Mouse (Mus musculus) heart, postnatal 4 days (tissue): ENCODE results near the gene Gm42674. TPM values are rescaled to one million over a fixed set of nuclear protein-coding genes. Genes with fewer than 3 reads are reported as not detected.

Experiments
- DNase-seq: peaks from one replicate; pipeline ENCODE4 v3.0.0; 2021
- total RNA-seq, 2 experiments: library from RNA; stranded (reverse); gene quantifications; 2 replicates each; pipeline ENCODE4 v1.2.3; 2021

Gm42674 gene
- total RNA-seq, 2 experiments from 2014 or later = not detected

DNA sequence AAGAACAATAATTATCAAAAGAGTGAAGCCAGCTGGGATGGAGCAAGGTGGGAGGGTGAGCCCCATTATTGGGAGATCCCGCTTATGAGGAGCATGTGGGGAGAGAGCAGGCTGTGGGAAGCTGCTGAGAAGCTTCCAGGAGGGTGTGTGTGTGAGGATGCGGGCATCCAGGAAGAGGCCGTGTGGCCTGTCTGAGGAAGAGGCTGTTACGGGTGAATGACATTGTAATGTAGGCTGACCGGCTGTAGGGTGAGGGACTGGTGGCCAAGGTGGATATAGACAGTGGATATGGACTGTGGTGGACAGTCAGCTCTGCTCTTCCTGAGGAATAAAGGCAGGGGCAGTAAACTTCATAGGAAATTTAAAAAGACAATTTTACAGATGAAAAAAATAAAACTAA is 23.8 kb downstream of the Gm42674 start:
- no peak for DNase-seq

GRCm38 (mm10) chr3:90626266-90627021 is 24.7 kb downstream of the Gm42674 start:
- no peak for DNase-seq

GRCm38 (mm10) chr3:90627366-90627765 is 25.7 kb downstream of the Gm42674 start:
- DNase-seq = no peak

DNA sequence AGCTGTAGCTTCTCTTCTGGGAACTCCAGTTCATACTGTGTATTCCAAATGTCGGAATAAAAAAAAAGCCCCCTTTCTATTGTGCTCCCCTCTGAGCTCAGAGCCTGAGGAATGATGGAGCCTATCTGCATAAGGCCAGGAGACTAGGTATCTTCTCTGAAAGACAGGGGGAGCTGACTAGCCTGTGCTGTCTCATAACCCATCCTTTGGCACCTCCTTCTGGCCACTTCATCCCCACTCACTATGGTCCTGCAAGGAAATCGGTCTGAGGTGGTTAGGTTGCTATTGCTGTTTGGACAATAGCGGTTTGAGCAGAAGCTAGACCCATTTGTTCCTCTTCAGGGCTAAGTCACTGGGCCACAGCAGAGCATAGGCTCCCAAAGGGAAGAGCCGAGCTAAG is 26.1 kb downstream of the Gm42674 start:
- peak; percentile 29 for DNase-seq

DNA sequence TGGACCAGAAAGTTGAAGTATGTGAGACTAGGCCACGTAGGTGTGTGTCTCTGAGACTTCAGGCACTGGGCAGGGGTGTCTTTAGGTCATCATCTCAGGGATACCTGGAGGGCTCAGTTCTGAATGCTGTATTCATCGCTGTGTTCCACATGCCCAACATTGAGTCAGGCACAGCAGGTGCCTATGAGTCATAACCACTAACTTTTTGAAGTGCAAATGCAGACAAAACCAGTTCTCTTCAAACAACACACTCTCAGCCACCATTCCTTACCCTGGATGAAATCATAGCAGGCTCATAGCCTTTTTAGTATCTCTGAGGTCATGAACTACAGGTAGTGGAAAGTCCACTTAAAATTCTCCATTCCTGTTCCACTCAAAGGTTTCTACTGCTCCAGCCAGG is 27.6 kb downstream of the Gm42674 start:
- DNase-seq = no peak

DNA sequence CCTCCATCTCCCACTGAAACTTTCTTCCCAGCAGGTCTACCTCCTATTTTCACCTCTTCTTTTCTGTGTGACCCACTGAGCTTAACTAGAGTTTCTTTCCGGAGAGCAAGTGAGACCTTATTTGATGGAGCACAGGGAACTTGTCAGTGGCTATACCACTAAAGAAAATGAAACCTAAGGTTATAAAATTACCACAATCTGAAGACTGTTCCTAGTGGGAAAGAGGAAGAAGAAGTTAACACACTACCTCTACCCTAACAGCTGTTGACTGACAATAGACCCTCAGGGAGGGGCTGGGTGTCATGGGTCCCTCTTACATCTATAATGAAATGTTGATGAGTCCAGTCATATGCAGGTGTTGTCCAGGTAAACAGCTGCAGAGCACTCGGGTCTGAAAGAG is 30.3 kb downstream of the Gm42674 start:
- DNase-seq = no peak

DNA sequence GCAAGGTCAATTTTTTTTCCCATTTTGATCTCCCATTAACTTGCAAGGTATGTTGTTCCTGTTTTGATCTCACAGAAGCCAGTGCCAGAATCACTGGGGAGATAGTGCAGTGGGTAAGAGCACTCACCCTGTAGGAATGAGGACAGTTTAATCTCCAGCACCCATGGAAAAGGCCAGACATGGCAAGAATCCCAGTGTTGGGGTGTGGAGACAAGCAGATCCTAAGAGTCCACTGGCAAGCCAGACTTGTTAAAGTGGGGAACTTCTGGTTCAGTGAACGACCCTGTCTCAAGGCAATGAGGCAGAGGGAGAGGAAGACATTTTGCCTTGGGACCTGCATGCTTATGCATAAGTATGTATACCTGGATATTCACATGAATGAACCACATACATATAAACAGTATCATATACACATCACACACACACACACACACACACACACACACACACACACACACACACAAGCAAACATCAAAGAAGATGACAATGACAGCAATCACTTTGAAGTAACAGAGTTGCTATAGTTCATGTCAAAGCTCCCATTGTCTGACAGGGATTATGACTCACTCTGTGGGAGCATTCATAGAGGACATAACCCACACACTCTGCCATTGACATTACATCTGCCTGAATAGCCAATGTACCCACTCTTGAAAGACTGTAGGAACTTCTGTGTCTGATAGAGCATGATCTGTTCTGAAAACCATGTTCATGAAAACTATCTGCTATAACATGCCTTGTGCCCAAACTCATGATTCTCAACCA is 37.0 kb downstream of the Gm42674 start:
- no peak for DNase-seq

DNA sequence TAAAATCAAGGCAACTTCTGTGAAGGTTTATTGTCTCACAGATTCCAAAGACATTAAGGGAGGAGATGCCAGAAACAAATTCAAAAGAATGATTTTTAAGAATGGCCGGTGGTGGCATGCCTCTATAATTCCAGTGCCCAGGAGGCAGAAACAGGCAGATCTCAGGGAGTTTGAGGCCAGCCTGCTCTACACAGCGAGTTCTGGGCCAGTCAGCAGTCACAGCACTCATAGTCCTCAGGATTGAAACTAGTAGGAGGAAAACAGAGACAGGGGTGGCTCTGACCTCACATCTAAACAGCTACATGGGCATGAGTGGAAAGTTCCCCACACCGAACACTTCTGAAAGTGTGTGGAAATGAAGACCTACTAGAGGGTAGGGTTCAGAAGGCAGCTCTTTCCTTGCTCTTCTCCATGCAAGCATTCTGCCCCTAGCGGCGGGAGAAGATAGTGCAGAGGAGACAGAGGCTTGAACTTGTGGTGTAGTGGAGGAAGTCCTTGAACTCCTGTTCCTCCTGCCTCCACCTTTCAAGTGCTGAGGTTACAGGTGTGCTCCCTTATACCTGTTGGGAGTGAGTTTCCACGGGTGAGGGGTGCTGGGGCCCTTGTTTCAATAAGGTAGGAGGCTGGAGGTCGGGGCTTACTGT is 37.9 kb downstream of the Gm42674 start:
- peak; percentile 31 for DNase-seq

- no peak for DNase-seq
Observed at GRCm38 (mm10) chr3:90640981-90641380, 39.3 kb downstream of the Gm42674 start.

GRCm38 (mm10) chr3:90644220-90644619 is 42.5 kb downstream of the Gm42674 start:
- DNase-seq = peak; percentile 67

DNA sequence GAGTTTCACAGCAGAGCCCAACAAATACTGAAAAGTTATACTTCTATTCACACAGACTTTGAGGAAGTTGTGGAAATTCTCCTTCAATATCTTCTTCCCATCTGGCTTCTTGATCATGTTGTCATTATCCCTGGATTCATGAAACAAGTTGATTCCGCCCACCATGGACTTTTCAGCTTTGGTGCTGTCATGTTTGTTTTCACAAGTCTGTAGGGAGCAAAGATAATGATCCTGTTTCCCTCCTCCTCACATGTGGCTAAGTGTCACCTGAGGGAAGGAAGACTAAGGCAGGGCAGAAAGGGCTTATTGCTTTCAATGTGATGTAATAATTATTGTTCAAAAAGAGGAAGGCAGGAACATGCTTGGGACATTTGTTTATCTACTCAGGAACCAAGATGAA is 45.6 kb downstream of the Gm42674 start:
- no peak for DNase-seq

DNA sequence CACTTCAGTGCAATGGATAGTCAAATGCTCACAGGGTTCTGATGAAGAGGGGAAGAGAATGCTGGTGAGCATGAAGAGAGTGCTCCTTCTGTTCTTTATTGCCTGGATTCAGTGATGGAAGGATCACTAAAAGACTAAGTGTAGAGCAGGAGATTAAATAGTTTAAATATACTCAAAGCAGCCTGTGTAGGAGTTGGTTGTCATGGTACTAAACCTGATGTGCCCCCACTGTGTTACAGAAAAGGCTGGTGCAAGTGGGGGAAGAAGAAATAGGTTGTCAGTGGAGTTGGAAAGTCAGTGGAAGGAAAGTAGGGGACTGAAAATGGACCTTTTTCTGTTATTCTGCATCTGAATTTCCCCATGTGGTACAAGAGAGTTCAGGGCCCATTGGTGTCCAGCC is 47.3 kb downstream of the Gm42674 start:
- DNase-seq = no peak

GRCm38 (mm10) chr3:90649832-90650231 is 48.1 kb downstream of the Gm42674 start:
- DNase-seq = no peak

GRCm38 (mm10) chr3:90652878-90653508 is 51.3 kb downstream of the Gm42674 start:
- DNase-seq = peak; percentile 80

- no peak for DNase-seq
Observed at GRCm38 (mm10) chr3:90653717-90654116, 52.0 kb downstream of the Gm42674 start, which contains the start of gene S100a7a. S100a7a (plus strand) TSS chr3:90654017.

Other genes with a start within 250 kb of the Gm42674 start
- gene Slc27a3, start 212.0 kb upstream of the Gm42674 start, total RNA-seq = 1 to 10 TPM; 3.4 to 3.9 TPM
- gene Ints3, start 168.3 kb upstream of the Gm42674 start, total RNA-seq = 10 to 100 TPM; 24.1 to 28.6 TPM
- gene Npr1, start 136.0 kb upstream of the Gm42674 start, total RNA-seq = 10 to 100 TPM; 30.4 to 33.0 TPM
- gene Ilf2, start 125.8 kb upstream of the Gm42674 start, total RNA-seq = 10 to 100 TPM; 69.0 to 74.2 TPM
- 10 to 100 TPM; 50.0 to 58.0 TPM for gene Snapin, start 110.9 kb upstream of the Gm42674 start, total RNA-seq
- gene Chtop, start 92.4 kb upstream of the Gm42674 start, total RNA-seq = 100 to 1,000 TPM; 140 to 143 TPM
- gene S100a1, start 87.5 kb upstream of the Gm42674 start, total RNA-seq = 100 to 1,000 TPM; 282 to 313 TPM
- gene S100a13, start 87.5 kb upstream of the Gm42674 start, total RNA-seq = 10 to 100 TPM; 34.2 to 37.9 TPM
- gene S100a14, start 75.0 kb upstream of the Gm42674 start, total RNA-seq = under 1 TPM in 1 of 2 experiments, not detected in 1; 0.74 TPM
- gene S100a16, start 64.7 kb upstream of the Gm42674 start, total RNA-seq = 100 to 1,000 TPM; 101 to 106 TPM
- gene S100a3, start 41.3 kb upstream of the Gm42674 start, total RNA-seq = not detected
- gene S100a2, start 11.7 kb upstream of the Gm42674 start, total RNA-seq = not detected
- gene S100a4, start 1.9 kb downstream of the Gm42674 start, total RNA-seq = 1 to 10 TPM; 7.6 to 9.5 TPM
- not detected for gene S100a5, start 6.6 kb downstream of the Gm42674 start, total RNA-seq
- 10 to 100 TPM; 72.1 to 75.9 TPM for gene S100a6, start 11.0 kb downstream of the Gm42674 start, total RNA-seq
- gene S100a7a, start 52.1 kb downstream of the Gm42674 start, total RNA-seq = not detected
- 10 to 100 TPM in 1 of 2 experiments, 1 to 10 TPM in 1; 6.8 to 10.4 TPM for gene S100a8, start 67.1 kb downstream of the Gm42674 start, total RNA-seq
- gene S100a9, start 93.8 kb downstream of the Gm42674 start, total RNA-seq = 10 to 100 TPM in 1 of 2 experiments, 1 to 10 TPM in 1; 8.1 to 14.6 TPM
- gene Pglyrp4, start 125.0 kb downstream of the Gm42674 start, total RNA-seq = not detected
- not detected for gene Gm5849, start 176.0 kb downstream of the Gm42674 start, total RNA-seq